ENCODE assay signal across 29 mouse cellular contexts in the genomic region with DNA sequence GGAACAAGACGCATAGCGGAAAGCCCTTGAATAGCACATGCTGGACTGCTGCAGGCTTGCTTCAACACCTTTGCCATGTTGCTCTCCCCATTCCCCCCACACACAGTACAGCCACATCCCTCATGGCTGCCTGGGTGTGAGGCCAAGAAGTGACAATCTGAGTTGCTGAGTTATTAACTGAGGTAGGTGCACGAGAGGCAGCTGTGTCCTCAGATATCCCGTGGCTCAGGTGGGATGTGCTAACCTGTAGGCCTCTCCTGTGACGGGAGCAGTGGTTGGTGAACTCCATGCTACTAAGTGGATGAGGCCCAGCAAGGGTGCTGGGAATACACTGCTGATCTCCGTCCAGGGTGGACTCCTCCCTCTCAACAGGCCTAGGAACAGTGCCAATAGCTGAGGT. TPM values are rescaled to one million over a fixed set of nuclear protein-coding genes. Genes with fewer than 3 reads are reported as not detected.
A peak's percentile ranks its signal among the peaks of the same experiment; 100 is the strongest.
DNase-seq lines count a peak whose midpoint lies in the region; ATAC-seq and TF ChIP-seq lines count a peak whose summit lies in the region.
"Had no signal": no experiment of that assay in that cellular context is flagged by ENCODE, and none has a peak within 500 bp of the region (broad histone marks: within the 10 kb centered on the region; RNA-seq: fewer than 3 reads in every experiment).

No protein-coding gene starts in this region.

- no peak overlapping the region for H3K4me3 ChIP-seq in hindbrain, embryonic 14.5 days (replicated peaks; ENCODE audit: low read length)
- no peak overlapping the region for H3K4me3 ChIP-seq in hindbrain, embryonic 10.5 days
- H3K4me3 ChIP-seq in midbrain, embryonic 11.5 days (ENCODE audit: low read depth, low read length), result no peak overlapping the region
- H3K4me3 ChIP-seq in midbrain, embryonic 16.5 days (ENCODE audit: low read depth, low read length), result no peak overlapping the region
- H3K4me3 ChIP-seq in hindbrain, postnatal 0 days (ENCODE audit: low read length), result no peak overlapping the region
- H3K4me3 ChIP-seq: forebrain, embryonic 10.5 days; forebrain, embryonic 13.5 days; heart, embryonic 12.5 days; heart, embryonic 15.5 days had no signal

- H3K27ac ChIP-seq in hindbrain, embryonic 14.5 days, result no peak overlapping the region
- H3K27ac ChIP-seq in hindbrain, embryonic 10.5 days, result no peak overlapping the region
- no peak overlapping the region for H3K27ac ChIP-seq in midbrain, embryonic 11.5 days (ENCODE audit: low read depth, low read length)
- H3K27ac ChIP-seq in midbrain, embryonic 16.5 days (ENCODE audit: low read length), result no peak overlapping the region
- H3K27ac ChIP-seq in hindbrain, postnatal 0 days, result no peak overlapping the region
- H3K27ac ChIP-seq: forebrain, embryonic 13.5 days; heart, embryonic 15.5 days had no signal

- peaks cover 5% of the 10 kb centered on the region for H3K36me3 ChIP-seq in hindbrain, embryonic 14.5 days (replicated peaks; ENCODE audit: control insufficient read depth, insufficient read depth)
- H3K36me3 ChIP-seq in hindbrain, embryonic 10.5 days, result peaks cover 31% of the 10 kb centered on the region
- H3K36me3 ChIP-seq in midbrain, embryonic 11.5 days (ENCODE audit: control insufficient read depth, insufficient read depth, low read length), result no peaks in the 10 kb centered on the region; the same call in none of the 2 replicates
- 0 out of 2 replicates have a peak, but pooled peaks cover 2% of the 10 kb centered on the region for H3K36me3 ChIP-seq in midbrain, embryonic 16.5 days (ENCODE audit: control insufficient read depth, insufficient read depth, low read length)
- 0 out of 2 replicates have a peak, but pooled peaks cover 3% of the 10 kb centered on the region for H3K36me3 ChIP-seq in hindbrain, postnatal 0 days (ENCODE audit: insufficient read depth, low read length)

- no peaks in the 10 kb centered on the region for H3K27me3 ChIP-seq in hindbrain, embryonic 14.5 days (ENCODE audit: control insufficient read depth, insufficient read depth, low read length)
- H3K27me3 ChIP-seq in hindbrain, embryonic 10.5 days (ENCODE audit: insufficient read depth, poor library complexity, severe bottlenecking), result no peaks in the 10 kb centered on the region
- H3K27me3 ChIP-seq in midbrain, embryonic 11.5 days (ENCODE audit: control insufficient read depth, insufficient read depth, low read length), result no peaks in the 10 kb centered on the region
- no peaks in the 10 kb centered on the region for H3K27me3 ChIP-seq in midbrain, embryonic 16.5 days (ENCODE audit: control insufficient read depth, insufficient read depth, low read depth, low read length)
- no peaks in the 10 kb centered on the region for H3K27me3 ChIP-seq in hindbrain, postnatal 0 days (ENCODE audit: insufficient read depth, low read length)
- H3K27me3 ChIP-seq: forebrain, embryonic 13.5 days; heart, embryonic 12.5 days; heart, embryonic 15.5 days had no signal

- no peak for TF ChIP-seq CTCF in hindbrain, postnatal 0 days (IDR thresholded peaks at IDR 0.05; ENCODE audit: low read depth)

- 88% methylated on average over 6 of the region's 6 CpGs for WGBS in hindbrain, embryonic 14.5 days
- WGBS in hindbrain, embryonic 10.5 days, result 90% methylated on average over 6 of the region's 6 CpGs
- WGBS in midbrain, embryonic 11.5 days, result 91% methylated on average over 6 of the region's 6 CpGs
- 91% methylated on average over 6 of the region's 6 CpGs for WGBS in midbrain, embryonic 16.5 days
- 80% methylated on average over 6 of the region's 6 CpGs for WGBS in hindbrain, postnatal 0 days

- DNase-seq in hindbrain, embryonic 14.5 days (ENCODE audit: low spot score), result no peak
- no peak for DNase-seq in hindbrain, embryonic 10.5 days (ENCODE audit: low spot score)
- DNase-seq in midbrain, embryonic 11.5 days (ENCODE audit: low spot score, missing footprints), result peak; percentile 49
- DNase-seq in hindbrain, postnatal 0 days (ENCODE audit: low spot score), result no peak
- DNase-seq in cerebellum, postnatal 36 days, result no peak
- DNase-seq: adrenal gland, adult 8-10 months; adrenal gland, postnatal 25 days; cerebellum, adult 11-12 months; cerebellum, adult 8-10 months; cerebellum, postnatal 10 days; gastrocnemius, postnatal 10 days; gastrocnemius, postnatal 36 days; heart, postnatal 10 days; heart, postnatal 36 days; kidney, adult 18-20 months had no signal

- no peaks in the 10 kb centered on the region for H3K9me3 ChIP-seq in hindbrain, embryonic 14.5 days (ENCODE audit: control insufficient read depth, low read length)
- H3K9me3 ChIP-seq in hindbrain, embryonic 10.5 days, result no peaks in the 10 kb centered on the region
- no peaks in the 10 kb centered on the region for H3K9me3 ChIP-seq in midbrain, embryonic 11.5 days (ENCODE audit: control insufficient read depth, low read length)
- H3K9me3 ChIP-seq in midbrain, embryonic 16.5 days (replicated peaks; ENCODE audit: control insufficient read depth, low read length, poor library complexity, severe bottlenecking), result no peaks in the 10 kb centered on the region
- H3K9me3 ChIP-seq in hindbrain, postnatal 0 days (ENCODE audit: low read length), result no peaks in the 10 kb centered on the region
- H3K9me3 ChIP-seq: forebrain, embryonic 10.5 days; forebrain, embryonic 13.5 days; heart, embryonic 12.5 days; heart, embryonic 15.5 days had no signal

- H3K9ac ChIP-seq in hindbrain, embryonic 14.5 days, result no peak overlapping the region
- no peak overlapping the region for H3K9ac ChIP-seq in midbrain, embryonic 11.5 days (ENCODE audit: low read length)
- H3K9ac ChIP-seq in midbrain, embryonic 16.5 days (ENCODE audit: low read depth, low read length), result no peak overlapping the region
- H3K9ac ChIP-seq in hindbrain, postnatal 0 days (replicated peaks; ENCODE audit: low read length), result no peak overlapping the region
- H3K9ac ChIP-seq: forebrain, embryonic 13.5 days; heart, embryonic 12.5 days; heart, embryonic 15.5 days had no signal

- no peaks in the 10 kb centered on the region for H3K4me1 ChIP-seq in hindbrain, embryonic 14.5 days (replicated peaks; ENCODE audit: control insufficient read depth, insufficient read depth, low read length)
- peaks cover 7% of the 10 kb centered on the region for H3K4me1 ChIP-seq in hindbrain, embryonic 10.5 days (replicated peaks)
- no peaks in the 10 kb centered on the region for H3K4me1 ChIP-seq in midbrain, embryonic 11.5 days (ENCODE audit: control insufficient read depth, insufficient read depth, low read length)
- no peaks in the 10 kb centered on the region for H3K4me1 ChIP-seq in midbrain, embryonic 16.5 days (ENCODE audit: control insufficient read depth, insufficient read depth, low read length)
- H3K4me1 ChIP-seq in hindbrain, postnatal 0 days (ENCODE audit: insufficient read depth, low read length), result no peaks in the 10 kb centered on the region
- H3K4me1 ChIP-seq: forebrain, embryonic 13.5 days; heart, embryonic 12.5 days; heart, embryonic 15.5 days had no signal

- ATAC-seq in hindbrain, embryonic 14.5 days (ENCODE audit: low FRiP score), result 0 out of 2 replicates have a peak, but pooled peaks have one; percentile 34
- ATAC-seq in midbrain, embryonic 11.5 days (ENCODE audit: low FRiP score), result no peak
- ATAC-seq in midbrain, embryonic 16.5 days, result no peak
- ATAC-seq in hindbrain, postnatal 0 days, result peak; percentile 18; the same call in 1 of the 2 replicates
- ATAC-seq: CD4-positive, CD25-positive, alpha-beta regulatory T cell, adult 4 months; forebrain, embryonic 13.5 days; forebrain, embryonic 16.5 days had no signal

- H3K4me2 ChIP-seq in hindbrain, embryonic 14.5 days (replicated peaks), result no peak overlapping the region
- H3K4me2 ChIP-seq in midbrain, embryonic 11.5 days, result no peak overlapping the region
- H3K4me2 ChIP-seq in midbrain, embryonic 16.5 days (ENCODE audit: low read length), result no peak overlapping the region
- no peak overlapping the region for H3K4me2 ChIP-seq in hindbrain, postnatal 0 days (ENCODE audit: low read depth, low read length)
- H3K4me2 ChIP-seq: forebrain, embryonic 13.5 days; heart, embryonic 12.5 days; heart, embryonic 15.5 days had no signal

RNA-seq across cellular contexts. Expression of gene Ghsr, which starts 51.4 kb away (rescaled TPM):
- 0.46 and 0.73 TPM in 2 replicates for polyA plus RNA-seq in hindbrain, embryonic 14.5 days (2014; fragmentation: Nextera tagmentation; extraction: Ambion mirVana)
- 0.09 and 0.14 TPM in 2 replicates for polyA plus RNA-seq in hindbrain, embryonic 10.5 days (2016; fragmentation: Nextera tagmentation; extraction: Ambion mirVana)
- 0.34 and 0.63 TPM in 2 replicates for polyA plus RNA-seq in midbrain, embryonic 11.5 days (2014; fragmentation: Nextera tagmentation; extraction: Ambion mirVana)
- 0.37 and 0.59 TPM in 2 replicates for polyA plus RNA-seq in midbrain, embryonic 16.5 days (2015; fragmentation: Nextera tagmentation; extraction: Ambion mirVana)
- total RNA-seq in hindbrain, postnatal 0 days (2014; rRNA removed), result 1.1 and 1.2 TPM in 2 replicates
- polyA plus RNA-seq in hindbrain, postnatal 0 days (2015; fragmentation: Nextera tagmentation; extraction: Ambion mirVana), result 0.38 and 0.63 TPM in 2 replicates
- total RNA-seq: adrenal gland, postnatal 25 days; gastrocnemius, adult 18-20 months; gastrocnemius, postnatal 10 days; gastrocnemius, postnatal 36 days; granulocyte monocyte progenitor cell, adult 5-6 weeks; heart, postnatal 10 days; heart, postnatal 36 days; MEL had no signal
- polyA plus RNA-seq: C2C12; CD4-positive, CD25-positive, alpha-beta regulatory T cell, adult 4 months; embryonic facial prominence, embryonic 11.5 days; embryonic facial prominence, embryonic 14.5 days; forebrain, embryonic 10.5 days; forebrain, embryonic 13.5 days; heart, embryonic 12.5 days; heart, embryonic 15.5 days; intestine, embryonic 14.5 days had no signal

Comparison
In these comparisons a context has a peak if more than half of its experiments do, and no peak if none do; other contexts are left out.
1. ATAC-seq: peak in hindbrain, embryonic 14.5 days (single experiment) and hindbrain, postnatal 0 days (single experiment); none in midbrain, embryonic 11.5 days (single experiment) and midbrain, embryonic 16.5 days (single experiment).